Mouse (Mus musculus) liver, embryonic 11.5 days (tissue): Measurements from ENCODE around the gene Amer2. TPM values are rescaled to one million over a fixed set of nuclear protein-coding genes. Genes with fewer than 3 reads are reported as not detected.
A peak's percentile ranks its signal among the peaks of the same experiment; 100 is the strongest.

Experiments used
- ATAC-seq: fragments of 200-750 bp; cut with Nextera tagmentation; replicated peaks from 2 replicates; pipeline ENCODE4 v1.8.0; 2017; ENCODE audit warnings: moderate number of reproducible peaks, mild to moderate bottlenecking, moderate TSS enrichment, moderate library complexity; ENCODE audit not compliant: low FRiP score
- DNase-seq: peaks from one replicate; pipeline ENCODE4 v3.0.0-alpha.2; 2017; ENCODE audit warnings: low spot score
- H3K27ac ChIP-seq: fragments of 300-500 bp; sonication (generic); 2 replicates; pipeline ENCODE4 v1.5.1; 2014; ENCODE audit warnings: mild to moderate bottlenecking, low read depth, low read length, control low read depth
- H3K27me3 ChIP-seq: fragments of 300-500 bp; sonication (generic); replicated peaks from 2 replicates; pipeline ENCODE4 v1.6.1; 2014; ENCODE audit warnings: low read length, mixed read lengths; ENCODE audit not compliant: control insufficient read depth, insufficient read depth
- H3K36me3 ChIP-seq: fragments of 300-500 bp; sonication (generic); 2 replicates; pipeline ENCODE4 v1.6.1; 2014; ENCODE audit warnings: mild to moderate bottlenecking, low read length, moderate library complexity, mixed read lengths; ENCODE audit not compliant: control insufficient read depth, insufficient read depth
- H3K4me1 ChIP-seq: fragments of 300-500 bp; sonication (generic); replicated peaks from 2 replicates; pipeline ENCODE4 v1.6.1; 2014; ENCODE audit warnings: low read length, mixed read lengths; ENCODE audit not compliant: control insufficient read depth, insufficient read depth
- H3K4me2 ChIP-seq: fragments of 300-500 bp; sonication (generic); 2 replicates; pipeline ENCODE4 v1.6.1; 2014; ENCODE audit warnings: mild to moderate bottlenecking, control low read depth, moderate library complexity
- H3K4me3 ChIP-seq: fragments of 300-500 bp; sonication (generic); 2 replicates; pipeline ENCODE4 v1.5.1; 2014; ENCODE audit warnings: low read depth, low read length, control low read depth
- H3K9ac ChIP-seq: fragments of 300-500 bp; sonication (generic); 2 replicates; pipeline ENCODE4 v1.6.1; 2014; ENCODE audit warnings: low read depth, low read length, control low read depth
- H3K9me3 ChIP-seq: fragments of 300-500 bp; sonication (generic); 2 replicates; pipeline ENCODE4 v1.6.1; 2016; ENCODE audit warnings: low read length, inconsistent platforms, mixed read lengths; ENCODE audit not compliant: control insufficient read depth
- WGBS: fragments of 180-500 bp; shearing (Covaris S2); extraction: QIAGEN DNeasy Blood & Tissue Kit; methylation state at CpG from one replicate; pipeline ENCODE4 v1.1.7; 2014; 5-methylcytosine and 5-hydroxymethylcytosine counted together
- polyA plus RNA-seq: library from polyadenylated mRNA; unstranded; fragments of >200 nt; fragmentation: Nextera tagmentation; extraction: Ambion mirVana; gene quantifications from 2 replicates; pipeline ENCODE4 v1.2.1, GENCODE M21; 2014

The Amer2 gene
- polyA plus RNA-seq, 1 experiment from 2014 or later: 0.43 TPM

GRCm38 (mm10) chr14:60383816-60384215 lies 10.8 kb downstream of the Amer2 start:
- H3K4me1 ChIP-seq: no peaks in the 10 kb centered on the region; the same call in 1 of the 2 replicates
- no peak for ATAC-seq
- H3K27ac ChIP-seq: no peak overlapping the region
- no peak overlapping the region for H3K9ac ChIP-seq
- no peak overlapping the region for H3K4me3 ChIP-seq
- H3K9me3 ChIP-seq: no peaks in the 10 kb centered on the region
- no peak for DNase-seq
- 80% methylated on average over 7 of the region's 7 CpGs for WGBS
- H3K36me3 ChIP-seq: no peaks in the 10 kb centered on the region
- H3K4me2 ChIP-seq: no peak overlapping the region
- peaks cover 13% of the 10 kb centered on the region for H3K27me3 ChIP-seq

- no peaks in the 10 kb centered on the region for H3K36me3 ChIP-seq
- H3K27ac ChIP-seq: no peak overlapping the region
- no peaks in the 10 kb centered on the region; the same call in 1 of the 2 replicates for H3K4me1 ChIP-seq
- H3K27me3 ChIP-seq: peaks cover 9% of the 10 kb centered on the region
- ATAC-seq (no peak), DNase-seq (no peak)
- no peaks in the 10 kb centered on the region for H3K9me3 ChIP-seq
- 81% methylated on average over 7 of the region's 7 CpGs for WGBS
- no peak overlapping the region for H3K9ac ChIP-seq
- H3K4me2 ChIP-seq: no peak overlapping the region
- no peak overlapping the region for H3K4me3 ChIP-seq
Measured at GRCm38 (mm10) chr14:60384269-60384668, 11.2 kb downstream of the Amer2 start.

DNA sequence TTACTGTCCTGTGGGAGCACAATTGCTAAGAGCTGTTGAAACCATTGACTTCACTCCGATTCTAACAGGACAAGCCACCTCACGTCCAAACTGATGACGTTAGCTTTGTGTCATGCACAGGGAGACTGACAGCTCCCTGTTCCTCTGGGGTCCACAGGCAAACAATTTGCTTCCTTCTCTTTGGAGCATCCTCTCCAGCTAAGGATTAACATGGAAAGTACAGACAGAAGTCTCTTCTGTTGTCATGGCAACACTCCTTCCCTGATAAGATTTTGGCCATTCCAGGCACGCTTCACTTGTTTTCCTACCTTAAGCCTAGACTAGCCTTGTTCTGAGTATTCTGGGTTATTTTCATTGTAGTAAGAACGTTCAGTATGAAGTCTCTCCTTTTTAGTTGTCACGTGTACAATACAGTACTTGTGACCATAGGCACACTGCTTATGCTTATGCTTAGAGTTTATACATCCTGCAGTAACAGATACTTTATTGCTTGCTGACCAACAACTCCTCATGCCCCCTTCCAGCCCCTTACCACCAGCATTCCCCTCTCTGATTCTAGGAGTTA lies 12.1 kb downstream of the Amer2 start:
- H3K36me3 ChIP-seq: no peaks in the 10 kb centered on the region
- no peak for DNase-seq
- peaks cover under 1% of the 10 kb centered on the region; the same call in 1 of the 2 replicates for H3K27me3 ChIP-seq
- no peaks in the 10 kb centered on the region for H3K9me3 ChIP-seq
- 59% methylated on average over 6 of the region's 6 CpGs for WGBS
- H3K4me1 ChIP-seq: no peaks in the 10 kb centered on the region; the same call in 1 of the 2 replicates
- H3K4me3 ChIP-seq: no peak overlapping the region
- H3K4me2 ChIP-seq: no peak overlapping the region
- no peak overlapping the region for H3K27ac ChIP-seq
- ATAC-seq: no peak
- H3K9ac ChIP-seq: no peak overlapping the region

DNA sequence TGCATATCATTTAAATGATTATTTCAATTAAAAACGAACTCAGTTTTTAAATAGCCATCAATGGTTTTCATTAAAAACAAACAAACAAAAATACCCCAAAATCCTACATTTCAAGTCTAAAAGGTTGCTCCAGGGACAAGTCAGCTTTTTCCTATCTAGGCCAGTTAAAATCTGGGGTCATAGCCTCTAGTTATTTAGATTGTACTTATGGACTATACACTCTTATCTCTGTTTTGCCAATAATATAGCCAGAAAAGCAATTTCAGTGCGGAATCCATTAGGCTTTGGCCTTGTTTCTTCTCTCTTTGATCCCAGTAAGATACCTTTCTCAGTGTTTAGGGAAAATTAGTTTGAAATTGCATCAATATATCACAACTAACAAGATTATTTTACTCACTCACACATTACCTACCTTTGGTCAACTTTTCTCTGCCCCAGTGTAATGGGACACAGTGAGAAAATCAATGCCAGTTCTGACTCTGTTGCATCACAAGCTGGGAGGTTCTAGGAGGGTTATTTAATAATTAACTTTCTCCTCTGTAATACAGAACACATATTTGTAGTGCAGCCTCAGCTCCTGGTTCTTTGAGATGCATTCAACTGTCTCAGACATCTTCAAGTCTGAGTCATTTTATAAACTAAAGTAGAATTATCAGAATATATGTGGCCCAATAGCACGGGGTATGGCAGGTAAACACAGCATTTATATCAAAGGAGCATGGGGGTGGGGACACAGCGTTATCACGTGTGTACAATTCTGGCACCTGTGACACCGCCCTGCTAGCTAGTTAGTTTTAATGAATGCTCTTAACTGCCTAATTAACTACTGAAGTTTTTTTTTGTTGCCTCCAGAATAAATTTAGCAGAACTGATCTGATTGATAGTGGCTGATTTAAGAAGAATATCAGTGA lies 13.8 kb downstream of the Amer2 start:
- no peaks in the 10 kb centered on the region for H3K9me3 ChIP-seq
- ATAC-seq (peak; percentile 45), DNase-seq (no peak)
- H3K4me3 ChIP-seq: no peak overlapping the region
- H3K4me2 ChIP-seq: peak overlapping the region; percentile 2; the same call in 1 of the 2 replicates
- H3K4me1 ChIP-seq: no peaks in the 10 kb centered on the region; the same call in 1 of the 2 replicates
- no peak overlapping the region for H3K9ac ChIP-seq
- H3K27ac ChIP-seq: no peak overlapping the region
- no peaks in the 10 kb centered on the region for H3K27me3 ChIP-seq
- WGBS: 63% methylated on average over 6 of the region's 6 CpGs
- no peaks in the 10 kb centered on the region for H3K36me3 ChIP-seq

DNA sequence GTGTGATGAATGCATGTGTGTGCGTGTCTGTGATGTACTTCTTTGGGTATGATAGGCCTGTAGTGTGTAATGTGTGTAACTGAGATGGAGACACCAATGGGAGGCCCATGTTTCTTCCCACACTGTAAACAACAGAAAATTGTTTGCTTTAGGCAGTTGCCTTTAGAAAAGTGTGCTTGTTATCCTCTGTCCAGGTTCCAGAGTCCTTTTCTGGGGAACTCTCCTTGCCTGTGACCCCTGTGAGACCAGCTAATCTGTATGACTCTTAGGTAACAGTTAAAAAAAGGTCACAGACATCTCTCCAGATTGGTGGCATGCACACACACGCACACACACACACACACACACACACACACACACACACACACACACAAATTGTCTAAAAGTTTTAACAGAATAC lies 15.3 kb downstream of the Amer2 start:
- ATAC-seq: no peak
- no peaks in the 10 kb centered on the region; the same call in 1 of the 2 replicates for H3K4me1 ChIP-seq
- 59% methylated on average over 2 of the region's 2 CpGs for WGBS

GRCm38 (mm10) chr14:60392202-60392601 lies 19.1 kb downstream of the Amer2 start:
- Histone ChIP-seq H3K4me1 (no peaks in the 10 kb centered on the region), H3K9me3 (no peaks in the 10 kb centered on the region), H3K4me2 (no peak overlapping the region), H3K27me3 (no peaks in the 10 kb centered on the region), H3K27ac (no peak overlapping the region), H3K4me3 (no peak overlapping the region), H3K9ac (no peak overlapping the region), H3K36me3 (no peaks in the 10 kb centered on the region)
- no peak for ATAC-seq
- 62% methylated on average over 2 of the region's 2 CpGs for WGBS
- DNase-seq: no peak

More for the DNA sequence above, 15.3 kb downstream of the Amer2 start:
- Histone ChIP-seq H3K9ac (no peak overlapping the region), H3K4me2 (no peak overlapping the region), H3K27me3 (no peaks in the 10 kb centered on the region), H3K36me3 (no peaks in the 10 kb centered on the region), H3K9me3 (no peaks in the 10 kb centered on the region), H3K27ac (no peak overlapping the region), H3K4me3 (no peak overlapping the region)
- no peak for DNase-seq

- WGBS: 74% methylated on average over 4 of the region's 4 CpGs
- no peaks in the 10 kb centered on the region for H3K4me1 ChIP-seq
- no peak overlapping the region for H3K4me2 ChIP-seq
- H3K27ac ChIP-seq: no peak overlapping the region
- DNase-seq (no peak), ATAC-seq (no peak)
- no peak overlapping the region for H3K4me3 ChIP-seq
- H3K36me3 ChIP-seq: no peaks in the 10 kb centered on the region
- no peaks in the 10 kb centered on the region for H3K9me3 ChIP-seq
- no peak overlapping the region for H3K9ac ChIP-seq
- no peaks in the 10 kb centered on the region for H3K27me3 ChIP-seq
Measured at GRCm38 (mm10) chr14:60397321-60397720, 24.3 kb downstream of the Amer2 start.

GRCm38 (mm10) chr14:60398861-60399260 lies 25.8 kb downstream of the Amer2 start:
- DNase-seq (no peak), ATAC-seq (no peak)
- 60% methylated on average over 7 of the region's 7 CpGs for WGBS
- no peak overlapping the region for H3K27ac ChIP-seq
- H3K4me3 ChIP-seq: no peak overlapping the region
- H3K27me3 ChIP-seq: no peaks in the 10 kb centered on the region
- no peaks in the 10 kb centered on the region for H3K9me3 ChIP-seq
- H3K4me1 ChIP-seq: no peaks in the 10 kb centered on the region
- no peak overlapping the region for H3K9ac ChIP-seq
- H3K4me2 ChIP-seq: no peak overlapping the region
- no peaks in the 10 kb centered on the region for H3K36me3 ChIP-seq
